Mouse (Mus musculus): ENCODE data around the gene Eif6.

GRCm38 (mm10) chr2:155830841-155831240 lies 4.1 kb upstream of the Eif6 start:
- TF ChIP-seq POLR2A (IDR thresholded peaks at IDR 0.05; ENCODE audit: control insufficient read depth, low read depth, low read length) = no peak
- no peak for TF ChIP-seq CTCF (IDR thresholded peaks at IDR 0.05; ENCODE audit: control insufficient read depth, insufficient read depth, insufficient replicate concordance, low read depth, low read length)

Measured in testis, adult 2 months (tissue).